Mouse (Mus musculus): ENCODE results near the gene Chil6. TPM values are rescaled to one million over a fixed set of nuclear protein-coding genes. Genes with fewer than 3 reads are reported as not detected.

The Chil6 gene
- polyA plus RNA-seq (2015; fragmentation: Nextera tagmentation; extraction: Ambion mirVana) = not detected in 2 replicates

DNA sequence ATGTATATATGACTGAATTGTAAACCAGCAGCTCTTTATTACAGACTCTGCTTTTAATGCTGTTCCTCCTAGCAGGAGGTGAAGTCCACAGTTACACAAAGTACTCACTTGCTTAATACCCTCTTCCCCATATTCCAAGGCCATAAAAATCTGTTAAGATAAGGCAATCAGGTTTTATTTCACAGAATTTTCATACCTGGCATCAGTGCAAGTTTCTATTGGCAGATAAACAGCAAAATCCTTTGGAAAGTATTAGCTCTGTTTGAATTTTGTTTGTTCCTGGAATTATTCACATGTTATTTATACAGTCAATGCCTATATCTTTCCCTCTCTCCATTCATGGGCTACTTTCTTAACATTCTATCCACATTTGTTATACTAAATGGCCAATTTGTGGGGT is at the start of gene Chil6:
Chil6 (minus strand) TSS at position 101 of the 400 bp plus-strand sequence.
- no peak within 1 kb of the TSS for H3K9ac ChIP-seq (replicated peaks; ENCODE audit: low read length)
- H3K27me3 ChIP-seq (ENCODE audit: insufficient read depth, low read length) = no peaks in the 10 kb centered on the region
- no peaks in the 10 kb centered on the region for H3K4me1 ChIP-seq (ENCODE audit: insufficient read depth, low read length)

DNA sequence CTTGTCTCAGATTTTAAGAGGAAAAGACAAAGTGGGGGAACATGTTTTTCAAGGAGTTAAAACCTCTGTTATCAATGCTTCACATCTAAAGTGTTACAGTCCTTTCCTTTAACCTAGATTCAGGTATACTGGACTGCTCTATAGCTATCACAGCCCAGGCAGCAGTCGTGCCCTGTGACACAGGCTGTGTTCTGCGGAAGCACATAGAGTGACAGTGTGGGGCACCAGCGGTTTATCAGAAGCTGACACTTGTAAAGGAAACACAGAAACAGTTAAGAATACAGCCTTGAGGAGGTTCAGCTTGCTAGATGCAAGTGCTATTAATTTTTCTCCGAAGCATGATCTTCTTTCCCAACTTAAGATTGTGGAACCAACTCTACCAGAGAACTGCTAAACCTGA is 46.6 kb upstream of the Chil6 start:
- Histone ChIP-seq H3K4me2 (replicated peaks; ENCODE audit: low read depth, low read length) (no peak overlapping the region), H3K27ac (ENCODE audit: low read length) (no peak overlapping the region), H3K36me3 (ENCODE audit: insufficient read depth, low read length) (no peaks in the 10 kb centered on the region), H3K4me1 (ENCODE audit: insufficient read depth, low read length) (no peaks in the 10 kb centered on the region), H3K27me3 (ENCODE audit: insufficient read depth, low read length) (no peaks in the 10 kb centered on the region), H3K9me3 (ENCODE audit: low read length) (no peaks in the 10 kb centered on the region), H3K9ac (replicated peaks; ENCODE audit: low read length) (no peak overlapping the region), H3K4me3 (ENCODE audit: low read length) (no peak overlapping the region)
- ATAC-seq (ENCODE audit: low FRiP score, low TSS enrichment) = no peak
- 64% methylated on average over 4 of the region's 4 CpGs for WGBS

More for the DNA sequence above, at the start of gene Chil6:
- Histone ChIP-seq H3K4me3 (ENCODE audit: low read length) (no peak within 1 kb of the TSS), H3K36me3 (ENCODE audit: insufficient read depth, low read length) (no peaks in the 10 kb centered on the region), H3K4me2 (replicated peaks; ENCODE audit: low read depth, low read length) (no peak within 1 kb of the TSS), H3K9me3 (ENCODE audit: low read length) (no peaks in the 10 kb centered on the region), H3K27ac (ENCODE audit: low read length) (no peak within 1 kb of the TSS)
- ATAC-seq (ENCODE audit: low FRiP score, low TSS enrichment) = no peak

DNA sequence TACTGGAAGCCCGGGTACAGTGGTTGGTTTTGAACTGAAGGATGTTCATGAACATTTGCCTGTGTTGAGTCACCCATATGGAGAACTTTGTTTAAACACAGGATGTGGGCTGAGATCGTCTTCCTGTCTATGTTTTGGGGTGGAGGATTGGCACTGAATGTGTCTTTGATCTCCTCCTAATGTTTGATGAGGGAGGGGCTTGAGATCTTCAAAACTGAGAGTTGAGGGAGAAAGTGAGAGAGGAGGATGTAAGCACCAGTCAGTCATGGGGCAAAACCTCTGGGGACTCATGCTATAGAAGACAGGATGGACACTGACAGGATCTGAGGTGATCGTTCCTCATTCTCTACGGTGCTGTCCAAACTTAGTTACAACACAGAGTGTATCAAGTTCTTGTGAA is 43.6 kb upstream of the Chil6 start:
- H3K4me2 ChIP-seq (replicated peaks; ENCODE audit: low read depth, low read length) = no peak overlapping the region
- ATAC-seq (ENCODE audit: low FRiP score, low TSS enrichment) = no peak
- no peaks in the 10 kb centered on the region for H3K36me3 ChIP-seq (ENCODE audit: insufficient read depth, low read length)
- H3K27ac ChIP-seq (ENCODE audit: low read length) = no peak overlapping the region
- no peak overlapping the region for H3K9ac ChIP-seq (replicated peaks; ENCODE audit: low read length)
- no peaks in the 10 kb centered on the region for H3K4me1 ChIP-seq (ENCODE audit: insufficient read depth, low read length)
- 77% methylated on average over 4 of the region's 4 CpGs for WGBS
- H3K4me3 ChIP-seq (ENCODE audit: low read length) = no peak overlapping the region
- H3K27me3 ChIP-seq (ENCODE audit: insufficient read depth, low read length) = no peaks in the 10 kb centered on the region
- no peaks in the 10 kb centered on the region for H3K9me3 ChIP-seq (ENCODE audit: low read length)

DNA sequence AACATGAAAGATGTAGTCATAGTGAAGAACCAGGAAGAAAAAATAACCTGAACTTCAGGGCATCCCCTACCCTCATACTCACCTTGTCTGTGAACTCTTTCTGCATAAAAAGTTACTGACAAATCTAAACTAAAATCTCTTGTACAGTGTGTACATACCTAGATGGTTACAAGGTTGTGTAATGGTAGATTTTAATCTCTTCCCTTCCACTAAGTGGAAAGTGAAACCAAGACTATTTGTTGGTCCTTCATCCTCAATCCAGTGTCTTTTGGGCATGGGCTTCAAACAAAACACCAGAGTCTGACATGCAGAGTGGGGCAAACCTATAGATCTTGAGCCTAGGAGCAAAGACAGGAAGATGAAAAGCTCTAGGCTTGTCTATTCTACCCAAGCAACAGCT is 43.0 kb upstream of the Chil6 start:
- ATAC-seq (ENCODE audit: low FRiP score, low TSS enrichment) = no peak
- no peaks in the 10 kb centered on the region for H3K27me3 ChIP-seq (ENCODE audit: insufficient read depth, low read length)
- H3K36me3 ChIP-seq (ENCODE audit: insufficient read depth, low read length) = no peaks in the 10 kb centered on the region
- H3K4me2 ChIP-seq (replicated peaks; ENCODE audit: low read depth, low read length) = no peak overlapping the region
- no peaks in the 10 kb centered on the region for H3K4me1 ChIP-seq (ENCODE audit: insufficient read depth, low read length)
- no peak overlapping the region for H3K9ac ChIP-seq (replicated peaks; ENCODE audit: low read length)
- H3K4me3 ChIP-seq (ENCODE audit: low read length) = no peak overlapping the region
- no peak overlapping the region for H3K27ac ChIP-seq (ENCODE audit: low read length)
- no peaks in the 10 kb centered on the region for H3K9me3 ChIP-seq (ENCODE audit: low read length)

DNA sequence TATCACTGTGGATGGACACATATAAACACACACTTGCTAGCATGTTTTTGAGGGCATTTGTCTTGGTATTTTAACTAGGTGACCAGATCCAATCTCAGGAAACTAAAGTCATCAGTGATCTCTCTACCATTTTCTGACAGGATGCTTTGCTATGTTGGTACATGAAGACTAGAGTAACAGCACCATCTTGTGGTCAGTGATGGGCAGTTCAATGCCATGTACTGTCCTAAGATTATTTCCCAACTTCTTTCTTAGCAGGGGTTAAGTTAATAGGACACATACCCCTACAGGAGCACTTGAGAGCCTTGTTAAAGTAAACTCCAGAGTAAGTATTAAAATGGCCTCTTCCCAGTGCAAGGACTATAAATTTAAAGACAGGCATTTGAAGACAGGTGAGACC is 42.6 kb upstream of the Chil6 start:
- Histone ChIP-seq H3K27ac (ENCODE audit: low read length) (no peak overlapping the region), H3K36me3 (ENCODE audit: insufficient read depth, low read length) (no peaks in the 10 kb centered on the region), H3K9me3 (ENCODE audit: low read length) (no peaks in the 10 kb centered on the region), H3K4me1 (ENCODE audit: insufficient read depth, low read length) (no peaks in the 10 kb centered on the region), H3K9ac (replicated peaks; ENCODE audit: low read length) (no peak overlapping the region), H3K4me2 (replicated peaks; ENCODE audit: low read depth, low read length) (no peak overlapping the region), H3K4me3 (ENCODE audit: low read length) (no peak overlapping the region), H3K27me3 (ENCODE audit: insufficient read depth, low read length) (no peaks in the 10 kb centered on the region)
- ATAC-seq (ENCODE audit: low FRiP score, low TSS enrichment) = peak; percentile 73; the same call in 1 of the 2 replicates

Other genes with a start within 250 kb of the Chil6 start
- 0.15 and 0.21 TPM in 2 replicates for gene Chil3, start 238.6 kb downstream of the Chil6 start, polyA plus RNA-seq (2015; fragmentation: Nextera tagmentation; extraction: Ambion mirVana)
- gene Chil4, start 186.7 kb downstream of the Chil6 start, polyA plus RNA-seq (2015; fragmentation: Nextera tagmentation; extraction: Ambion mirVana) = 0.66 and 0.95 TPM in 2 replicates
- 8.1 and 8.7 TPM in 2 replicates for gene Dennd2d, start 76.2 kb upstream of the Chil6 start, polyA plus RNA-seq (2015; fragmentation: Nextera tagmentation; extraction: Ambion mirVana)
- gene Dram2, start 141.6 kb upstream of the Chil6 start, polyA plus RNA-seq (2015; fragmentation: Nextera tagmentation; extraction: Ambion mirVana) = 90.8 and 94.7 TPM in 2 replicates
- gene Cept1, start 141.6 kb upstream of the Chil6 start, polyA plus RNA-seq (2015; fragmentation: Nextera tagmentation; extraction: Ambion mirVana) = 63.4 and 65.1 TPM in 2 replicates

Data from kidney, embryonic 16.5 days (tissue).